Mouse (Mus musculus): ENCODE data around the gene Plekhg3. TPM values are rescaled to one million over a fixed set of nuclear protein-coding genes. Genes with fewer than 3 reads are reported as not detected.

Plekhg3 gene
- polyA plus RNA-seq, 1 experiment from 2014 or later: 1.5 TPM

DNA sequence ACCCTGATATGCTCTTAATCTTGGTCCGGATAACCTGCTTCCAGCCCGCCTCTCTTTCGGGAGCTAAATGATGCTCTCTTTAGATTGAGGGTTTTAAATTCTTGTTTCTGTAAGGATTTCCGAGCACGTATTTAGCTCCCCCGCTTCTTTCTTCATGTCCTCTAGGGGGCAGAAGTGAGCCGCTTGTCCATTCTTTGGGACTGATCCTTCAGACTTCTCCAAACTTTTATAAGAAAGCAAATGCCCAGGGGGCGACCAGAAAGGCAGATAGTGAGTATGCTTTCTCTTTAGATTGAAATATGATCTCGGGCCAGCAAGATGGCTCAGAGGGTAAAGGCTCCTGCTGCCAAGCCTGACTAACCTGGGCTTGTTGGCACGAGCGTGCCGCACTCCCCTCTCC is 34.4 kb upstream of the Plekhg3 start:
- H3K27me3 ChIP-seq (ENCODE audit: control insufficient read depth, insufficient read depth, low read length): no peaks in the 10 kb centered on the region
- H3K4me3 ChIP-seq (ENCODE audit: low read depth, low read length): no peak overlapping the region
- ATAC-seq (ENCODE audit: insufficient read depth, low FRiP score, low TSS enrichment) (no peak), DNase-seq (ENCODE audit: low spot score) (peak; percentile 67)
- no peaks in the 10 kb centered on the region for H3K36me3 ChIP-seq (ENCODE audit: control insufficient read depth, insufficient read depth, low read length)
- no peak overlapping the region for H3K4me2 ChIP-seq (ENCODE audit: low read depth)
- WGBS: 29% methylated on average over 12 of the region's 12 CpGs
- H3K4me1 ChIP-seq (ENCODE audit: control insufficient read depth, insufficient read depth, low read length): no peaks in the 10 kb centered on the region
- H3K9me3 ChIP-seq (ENCODE audit: control insufficient read depth, low read length): no peaks in the 10 kb centered on the region
- H3K9ac ChIP-seq (ENCODE audit: low read length): no peak overlapping the region; the same call in 1 of the 2 replicates
- H3K27ac ChIP-seq (ENCODE audit: low read depth, low read length): no peak overlapping the region

DNA sequence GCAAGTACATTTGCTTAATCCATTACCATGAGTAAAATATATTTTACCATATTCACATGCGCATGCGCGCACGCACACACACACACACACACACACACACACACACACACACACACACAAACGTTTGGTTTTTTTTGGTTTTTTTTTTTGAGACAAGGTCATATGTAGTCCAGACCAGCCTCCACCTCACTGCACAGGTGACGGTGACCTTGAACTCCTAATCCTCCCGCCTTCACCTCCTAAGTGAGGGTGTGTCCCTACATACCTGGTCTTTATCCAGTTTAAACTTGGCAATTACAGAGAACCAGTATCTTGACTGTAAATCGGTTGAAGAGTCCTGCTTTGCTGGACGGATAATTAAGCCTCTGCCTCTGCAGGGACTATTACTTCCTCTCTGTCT is 31.4 kb upstream of the Plekhg3 start:
- WGBS: 89% methylated on average over 9 of the region's 9 CpGs
- Histone ChIP-seq H3K4me3 (ENCODE audit: low read depth, low read length) (no peak overlapping the region), H3K36me3 (ENCODE audit: control insufficient read depth, insufficient read depth, low read length) (no peaks in the 10 kb centered on the region), H3K9ac (ENCODE audit: low read length) (no peak overlapping the region), H3K4me1 (ENCODE audit: control insufficient read depth, insufficient read depth, low read length) (no peaks in the 10 kb centered on the region), H3K27me3 (ENCODE audit: control insufficient read depth, insufficient read depth, low read length) (no peaks in the 10 kb centered on the region), H3K27ac (ENCODE audit: low read depth, low read length) (no peak overlapping the region), H3K9me3 (ENCODE audit: control insufficient read depth, low read length) (no peaks in the 10 kb centered on the region), H3K4me2 (ENCODE audit: low read depth) (no peak overlapping the region)
- ATAC-seq (ENCODE audit: insufficient read depth, low FRiP score, low TSS enrichment) (no peak), DNase-seq (ENCODE audit: low spot score) (no peak)

- no peak overlapping the region for H3K4me3 ChIP-seq (ENCODE audit: low read depth, low read length)
- no peaks in the 10 kb centered on the region for H3K27me3 ChIP-seq (ENCODE audit: control insufficient read depth, insufficient read depth, low read length)
- 87% methylated on average over 6 of the region's 6 CpGs for WGBS
- no peak overlapping the region for H3K4me2 ChIP-seq (ENCODE audit: low read depth)
- H3K9me3 ChIP-seq (ENCODE audit: control insufficient read depth, low read length): no peaks in the 10 kb centered on the region
- DNase-seq (ENCODE audit: low spot score): no peak
- H3K9ac ChIP-seq (ENCODE audit: low read length): no peak overlapping the region
- H3K27ac ChIP-seq (ENCODE audit: low read depth, low read length): no peak overlapping the region
- no peaks in the 10 kb centered on the region for H3K4me1 ChIP-seq (ENCODE audit: control insufficient read depth, insufficient read depth, low read length)
- ATAC-seq (ENCODE audit: insufficient read depth, low FRiP score, low TSS enrichment): no peak
- no peaks in the 10 kb centered on the region for H3K36me3 ChIP-seq (ENCODE audit: control insufficient read depth, insufficient read depth, low read length)
Measured at GRCm38 (mm10) chr12:76500055-76500454, 30.6 kb upstream of the Plekhg3 start.

DNA sequence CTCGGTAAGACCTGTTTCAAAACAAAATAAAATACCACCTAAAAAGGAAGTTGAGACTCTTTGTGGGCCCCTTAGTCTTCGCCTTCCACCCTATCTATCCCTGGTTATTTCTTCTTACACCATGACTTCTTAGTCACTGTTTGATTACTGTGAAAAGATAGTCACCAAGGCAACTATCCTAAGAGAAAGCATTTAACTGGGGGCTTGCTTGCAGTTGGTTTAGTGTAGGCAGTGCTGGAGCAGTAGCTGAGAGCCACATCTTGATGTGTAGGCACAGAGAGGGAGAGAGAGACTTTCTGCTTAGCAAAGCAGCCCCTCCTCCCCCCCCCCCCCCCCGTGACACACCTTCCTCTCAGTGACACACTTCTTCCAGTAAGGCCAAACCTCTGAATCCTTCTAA is 29.8 kb upstream of the Plekhg3 start:
- Histone ChIP-seq H3K27ac (ENCODE audit: low read depth, low read length) (no peak overlapping the region), H3K4me1 (ENCODE audit: control insufficient read depth, insufficient read depth, low read length) (no peaks in the 10 kb centered on the region), H3K27me3 (ENCODE audit: control insufficient read depth, insufficient read depth, low read length) (no peaks in the 10 kb centered on the region), H3K4me3 (ENCODE audit: low read depth, low read length) (no peak overlapping the region), H3K4me2 (ENCODE audit: low read depth) (no peak overlapping the region), H3K9ac (ENCODE audit: low read length) (no peak overlapping the region), H3K9me3 (ENCODE audit: control insufficient read depth, low read length) (no peaks in the 10 kb centered on the region), H3K36me3 (ENCODE audit: control insufficient read depth, insufficient read depth, low read length) (no peaks in the 10 kb centered on the region)
- WGBS: 82% methylated on average over 2 of the region's 3 CpGs
- DNase-seq (ENCODE audit: low spot score) (no peak), ATAC-seq (ENCODE audit: insufficient read depth, low FRiP score, low TSS enrichment) (no peak)

DNA sequence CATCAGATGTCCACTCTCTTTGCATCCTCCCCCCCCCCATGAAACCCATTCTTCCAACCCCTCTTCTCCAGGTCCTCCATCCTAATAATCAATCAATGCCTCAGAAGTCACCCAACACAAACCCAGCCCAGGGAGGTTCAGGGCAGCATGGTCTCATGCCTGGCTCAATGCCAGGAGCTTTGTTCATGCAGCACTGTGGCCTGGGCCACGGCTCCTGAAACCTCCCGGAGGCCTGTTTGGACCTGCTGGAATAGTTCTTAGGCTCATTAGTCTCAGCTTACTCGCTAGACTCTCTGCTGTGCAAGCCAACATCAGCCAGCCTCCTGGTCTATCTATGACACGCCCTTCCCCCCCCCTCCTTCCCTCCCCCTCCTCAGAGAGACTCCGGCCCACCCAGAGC is 27.7 kb upstream of the Plekhg3 start:
- no peaks in the 10 kb centered on the region for H3K36me3 ChIP-seq (ENCODE audit: control insufficient read depth, insufficient read depth, low read length)
- 83% methylated on average over 5 of the region's 5 CpGs for WGBS
- no peak overlapping the region for H3K4me2 ChIP-seq (ENCODE audit: low read depth)
- H3K9ac ChIP-seq (ENCODE audit: low read length): no peak overlapping the region
- DNase-seq (ENCODE audit: low spot score): no peak
- no peaks in the 10 kb centered on the region for H3K9me3 ChIP-seq (ENCODE audit: control insufficient read depth, low read length)
- H3K4me1 ChIP-seq (ENCODE audit: control insufficient read depth, insufficient read depth, low read length): no peaks in the 10 kb centered on the region; the same call in 1 of the 2 replicates
- ATAC-seq (ENCODE audit: insufficient read depth, low FRiP score, low TSS enrichment): no peak
- H3K4me3 ChIP-seq (ENCODE audit: low read depth, low read length): no peak overlapping the region
- no peak overlapping the region for H3K27ac ChIP-seq (ENCODE audit: low read depth, low read length)
- no peaks in the 10 kb centered on the region for H3K27me3 ChIP-seq (ENCODE audit: control insufficient read depth, insufficient read depth, low read length)

DNA sequence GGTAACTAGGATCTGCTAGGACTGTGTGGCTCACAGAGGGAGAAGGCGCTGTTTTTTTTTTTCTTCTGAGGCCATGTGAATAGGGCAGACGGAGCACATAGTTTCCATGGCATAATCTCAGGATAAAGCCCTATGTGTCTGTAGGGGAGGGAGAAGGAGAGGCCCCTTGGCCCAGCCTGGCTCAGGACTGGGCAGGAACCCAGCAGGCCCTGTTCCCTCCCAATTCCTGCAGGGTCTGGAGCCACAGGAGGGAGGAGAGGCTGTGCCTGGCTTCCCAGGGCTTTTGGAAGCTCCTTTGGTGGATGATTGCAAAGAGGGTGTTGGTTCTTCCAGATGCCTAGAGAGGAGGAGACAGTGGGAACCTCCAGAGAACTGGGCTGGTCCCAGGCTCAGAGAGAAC is 24.2 kb upstream of the Plekhg3 start:
- Histone ChIP-seq H3K4me3 (ENCODE audit: low read depth, low read length) (no peak overlapping the region), H3K27ac (ENCODE audit: low read depth, low read length) (no peak overlapping the region), H3K9ac (ENCODE audit: low read length) (no peak overlapping the region), H3K36me3 (ENCODE audit: control insufficient read depth, insufficient read depth, low read length) (no peaks in the 10 kb centered on the region), H3K4me2 (ENCODE audit: low read depth) (no peak overlapping the region), H3K27me3 (ENCODE audit: control insufficient read depth, insufficient read depth, low read length) (no peaks in the 10 kb centered on the region), H3K4me1 (ENCODE audit: control insufficient read depth, insufficient read depth, low read length) (no peaks in the 10 kb centered on the region; the same call in 1 of the 2 replicates), H3K9me3 (ENCODE audit: control insufficient read depth, low read length) (no peaks in the 10 kb centered on the region)
- no peak for DNase-seq (ENCODE audit: low spot score)
- ATAC-seq (ENCODE audit: insufficient read depth, low FRiP score, low TSS enrichment): no peak
- 54% methylated on average over 2 of the region's 2 CpGs for WGBS

GRCm38 (mm10) chr12:76507791-76508190 is 22.9 kb upstream of the Plekhg3 start:
- no peaks in the 10 kb centered on the region for H3K36me3 ChIP-seq (ENCODE audit: control insufficient read depth, insufficient read depth, low read length)

GRCm38 (mm10) chr12:76508909-76509440 is 21.7 kb upstream of the Plekhg3 start:
- no peak overlapping the region for H3K4me3 ChIP-seq (ENCODE audit: low read depth, low read length)
- H3K27ac ChIP-seq (ENCODE audit: low read depth, low read length): no peak overlapping the region
- no peaks in the 10 kb centered on the region for H3K9me3 ChIP-seq (ENCODE audit: control insufficient read depth, low read length)
- H3K36me3 ChIP-seq (ENCODE audit: control insufficient read depth, insufficient read depth, low read length): no peaks in the 10 kb centered on the region
- H3K27me3 ChIP-seq (ENCODE audit: control insufficient read depth, insufficient read depth, low read length): no peaks in the 10 kb centered on the region
- DNase-seq (ENCODE audit: low spot score) (no peak), ATAC-seq (ENCODE audit: insufficient read depth, low FRiP score, low TSS enrichment) (no peak)
- H3K4me1 ChIP-seq (ENCODE audit: control insufficient read depth, insufficient read depth, low read length): no peaks in the 10 kb centered on the region; the same call in 1 of the 2 replicates
- no peak overlapping the region for H3K9ac ChIP-seq (ENCODE audit: low read length)
- 83% methylated on average over 7 of the region's 7 CpGs for WGBS
- no peak overlapping the region for H3K4me2 ChIP-seq (ENCODE audit: low read depth)

More at GRCm38 (mm10) chr12:76507791-76508190, 22.9 kb upstream of the Plekhg3 start:
- no peaks in the 10 kb centered on the region for H3K27me3 ChIP-seq (ENCODE audit: control insufficient read depth, insufficient read depth, low read length)
- no peaks in the 10 kb centered on the region; the same call in 1 of the 2 replicates for H3K4me1 ChIP-seq (ENCODE audit: control insufficient read depth, insufficient read depth, low read length)
- DNase-seq (ENCODE audit: low spot score) (no peak), ATAC-seq (ENCODE audit: insufficient read depth, low FRiP score, low TSS enrichment) (peak; percentile 55; the same call in 1 of the 2 replicates)
- peak overlapping the region; percentile 15; the same call in 1 of the 2 replicates for H3K9ac ChIP-seq (ENCODE audit: low read length)
- 41% methylated on average over 5 of the region's 5 CpGs for WGBS
- H3K4me3 ChIP-seq (ENCODE audit: low read depth, low read length): no peak overlapping the region
- no peaks in the 10 kb centered on the region for H3K9me3 ChIP-seq (ENCODE audit: control insufficient read depth, low read length)
- H3K27ac ChIP-seq (ENCODE audit: low read depth, low read length): 0 out of 2 replicates have a peak overlapping the region, but pooled peaks have one; percentile 20
- no peak overlapping the region for H3K4me2 ChIP-seq (ENCODE audit: low read depth)

DNA sequence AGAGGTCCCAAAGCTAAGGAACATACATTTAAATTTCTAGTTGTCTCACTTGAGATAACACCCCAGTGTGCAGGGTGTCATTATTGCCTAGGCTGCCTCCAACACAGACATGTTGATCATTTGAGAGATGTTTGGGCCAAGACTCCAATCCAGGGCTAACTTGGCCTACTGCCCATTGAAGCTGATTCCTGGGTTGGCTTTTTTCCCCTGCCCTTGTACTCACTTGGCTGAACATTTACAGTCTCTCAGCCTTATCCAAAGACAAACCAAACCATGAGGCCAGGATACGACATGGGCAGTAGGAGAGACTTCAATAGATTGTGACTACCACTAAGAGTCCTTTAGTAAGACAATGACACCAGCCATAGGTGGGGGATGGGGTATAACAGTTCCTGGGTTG is 18.0 kb upstream of the Plekhg3 start:
- no peaks in the 10 kb centered on the region for H3K36me3 ChIP-seq (ENCODE audit: control insufficient read depth, insufficient read depth, low read length)
- no peaks in the 10 kb centered on the region for H3K9me3 ChIP-seq (ENCODE audit: control insufficient read depth, low read length)
- H3K27ac ChIP-seq (ENCODE audit: low read depth, low read length): no peak overlapping the region
- DNase-seq (ENCODE audit: low spot score): no peak
- H3K27me3 ChIP-seq (ENCODE audit: control insufficient read depth, insufficient read depth, low read length): no peaks in the 10 kb centered on the region
- H3K9ac ChIP-seq (ENCODE audit: low read length): no peak overlapping the region
- no peaks in the 10 kb centered on the region for H3K4me1 ChIP-seq (ENCODE audit: control insufficient read depth, insufficient read depth, low read length)
- no peak overlapping the region for H3K4me2 ChIP-seq (ENCODE audit: low read depth)
- 64% methylated on average over 1 of the region's 1 CpGs for WGBS
- no peak overlapping the region for H3K4me3 ChIP-seq (ENCODE audit: low read depth, low read length)
- no peak for ATAC-seq (ENCODE audit: insufficient read depth, low FRiP score, low TSS enrichment)

Data from neural tube, embryonic 11.5 days (tissue).